Mouse (Mus musculus) cerebellum, postnatal 36 days (tissue): ENCODE measurements around the gene Olfr612.
"Not testable (repeated sequence)": the region's sequence is repeated elsewhere in the genome, so short reads cannot be mapped to it uniquely, and the experiment has no call there.

ENCODE experiments used
- DNase-seq, 2 experiments: peaks; one replicate each; pipeline ENCODE4 v3.0.0; 2021 to 2022; ENCODE audit warnings: mixed read lengths in 2 of 2

The Olfr612 gene

GRCm38 (mm10) chr7:103542617-103543016 lies at the start of gene Olfr612:
Gene Olfr612, minus strand, starts transcription at chr7:103542717.
- not testable (repeated sequence) for DNase-seq

GRCm38 (mm10) chr7:103589803-103590202 lies 47.3 kb upstream of the Olfr612 start, which contains the start of gene Olfr618:
Gene Olfr618, plus strand, starts transcription at chr7:103590103.
- no peak for DNase-seq

GRCm38 (mm10) chr7:103572761-103573160 lies 30.2 kb upstream of the Olfr612 start, which contains the start of gene Olfr617:
Gene Olfr617, plus strand, starts transcription at chr7:103573061.
- DNase-seq: no peak

- DNase-seq: no peak
Measured at GRCm38 (mm10) chr7:103569043-103569442, 26.5 kb upstream of the Olfr612 start, which contains the start of gene Olfr616. Gene Olfr616, minus strand, starts transcription at chr7:103569143.

GRCm38 (mm10) chr7:103555779-103556178 lies 13.3 kb upstream of the Olfr612 start, which contains the start of gene Olfr615:
Gene Olfr615, plus strand, starts transcription at chr7:103556079.
- DNase-seq: no peak

GRCm38 (mm10) chr7:103547774-103548173 lies 5.3 kb upstream of the Olfr612 start, which contains the start of gene Olfr613:
Gene Olfr613, plus strand, starts transcription at chr7:103548074.
- DNase-seq: no peak

GRCm38 (mm10) chr7:103520746-103521145 lies 21.8 kb downstream of the Olfr612 start, which contains the start of gene Olfr611:
Gene Olfr611, minus strand, starts transcription at chr7:103520846.
- DNase-seq: not testable (repeated sequence)

GRCm38 (mm10) chr7:103512022-103512421 lies 30.5 kb downstream of the Olfr612 start, which contains the start of gene Olfr610:
Gene Olfr610, minus strand, starts transcription at chr7:103512122.
- DNase-seq: no peak

- DNase-seq: no peak
Measured at GRCm38 (mm10) chr7:103497962-103498361, 44.6 kb downstream of the Olfr612 start, which contains the start of gene Olfr609. Gene Olfr609, minus strand, starts transcription at chr7:103498062.
